Mouse (Mus musculus): ENCODE data around the gene Zbtb12.

DNA sequence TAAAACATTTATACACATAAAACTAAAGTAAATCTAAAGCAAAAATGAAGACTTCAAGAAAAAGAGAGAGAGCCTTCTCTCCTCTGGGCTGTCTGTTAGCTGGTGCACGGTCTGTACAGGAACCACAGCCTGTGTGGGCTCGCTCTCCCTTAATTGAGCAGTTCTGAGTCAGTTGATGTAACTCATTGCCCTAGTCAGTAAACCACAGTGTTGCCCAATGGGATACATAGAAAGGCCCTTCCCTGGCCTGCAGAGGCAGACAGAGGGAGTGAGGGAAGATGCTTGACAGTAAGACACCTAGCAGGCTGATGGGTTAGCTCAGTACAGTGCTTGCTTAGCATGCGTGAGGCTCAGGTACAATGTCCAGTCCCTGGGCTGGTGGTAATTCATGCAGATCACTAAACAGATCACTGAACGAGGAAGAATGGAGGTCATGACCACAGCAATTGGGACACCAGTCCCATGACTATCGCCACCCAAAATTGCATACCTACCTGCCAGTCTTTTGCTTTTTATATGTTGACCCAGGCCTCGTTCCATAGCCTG, 58.8 kb downstream of the Zbtb12 start:
- TF ChIP-seq MAZ (IDR thresholded peaks at IDR 0.05; ENCODE audit: low read depth, low read length) (no peak), MAFK (IDR thresholded peaks at IDR 0.05; ENCODE audit: insufficient replicate concordance, low read length) (no peak), POLR2A (IDR thresholded peaks at IDR 0.05; ENCODE audit: low read depth, low read length) (no peak), MAX (IDR thresholded peaks at IDR 0.05; ENCODE audit: low read length) (no peak), UBTF (IDR thresholded peaks at IDR 0.05; ENCODE audit: low read depth, low read length) (no peak)

Measured in CH12.LX (cell line).